Mouse (Mus musculus): ENCODE measurements around the gene Dcp1a. TPM values are rescaled to one million over a fixed set of nuclear protein-coding genes. Genes with fewer than 3 reads are reported as not detected.

Gene Dcp1a
- 10 to 100 TPM; 18.0 to 18.9 TPM for total RNA-seq (2021)
- long read RNA-seq, experiment 1, full-length matches to known transcripts = 1 of 7 reads
- long read RNA-seq, experiment 1, partial matches to known transcripts = 2 of 7 reads
- long read RNA-seq, experiment 1, other reads (novel, unspliced or antisense) = 4 of 7 reads
- long read RNA-seq, experiment 2, full-length matches to known transcripts = 5 of 9 reads
- long read RNA-seq, experiment 2, partial matches to known transcripts = 0 of 9 reads
- long read RNA-seq, experiment 2, other reads (novel, unspliced or antisense) = 4 of 9 reads

- intact Hi-C loops (cut with DNase I) = no loop called here
- peak; percentile 97 for DNase-seq (ENCODE audit: low spot score in 2 of 2)
These were observed at the start of gene Dcp1a for GRCm38 (mm10) chr14:30479361-30479948. Dcp1a (plus strand) TSS chr14:30479535.

- DNase-seq (ENCODE audit: low spot score in 2 of 2) = no peak
- intact Hi-C loops (cut with DNase I) = no loop called here
These were observed 49.7 kb upstream of the Dcp1a start for GRCm38 (mm10) chr14:30429606-30430005.

GRCm38 (mm10) chr14:30430026-30430425, 49.3 kb upstream of the Dcp1a start:
- no peak for DNase-seq (ENCODE audit: low spot score in 2 of 2)
- intact Hi-C loops (cut with DNase I) = no loop called here

GRCm38 (mm10) chr14:30430446-30430845, 48.9 kb upstream of the Dcp1a start:
- intact Hi-C loops (cut with DNase I) = no loop called here
- DNase-seq (ENCODE audit: low spot score in 2 of 2) = no peak

GRCm38 (mm10) chr14:30435316-30435715, 44.0 kb upstream of the Dcp1a start:
- intact Hi-C loops (cut with DNase I) = no loop called here
- no peak for DNase-seq (ENCODE audit: low spot score in 2 of 2)

GRCm38 (mm10) chr14:30439915-30440314, 39.4 kb upstream of the Dcp1a start:
- intact Hi-C loops (cut with DNase I) = no loop called here
- no peak for DNase-seq (ENCODE audit: low spot score in 2 of 2)

GRCm38 (mm10) chr14:30455801-30456595, 23.3 kb upstream of the Dcp1a start:
- no peak for DNase-seq (ENCODE audit: low spot score in 2 of 2)
- intact Hi-C loops (cut with DNase I) = loop anchor here (5.0 kb wide), 1 partner anchor 104 kb away; no protein-coding TSS in a partner anchor

GRCm38 (mm10) chr14:30457436-30457835, 21.9 kb upstream of the Dcp1a start:
- peak; percentile 33 to 45 for DNase-seq (ENCODE audit: low spot score in 2 of 2)
- intact Hi-C loops (cut with DNase I) = loop anchor here (5.0 kb wide), 1 partner anchor 105 kb away; no protein-coding TSS in a partner anchor

GRCm38 (mm10) chr14:30457897-30458296, 21.4 kb upstream of the Dcp1a start:
- DNase-seq (ENCODE audit: low spot score in 2 of 2) = peak; percentile 29 to 65
- intact Hi-C loops (cut with DNase I) = loop anchor here (5.0 kb wide), 1 partner anchor 106 kb away; no protein-coding TSS in a partner anchor

- intact Hi-C loops (cut with DNase I) = loop anchor here (5.0 kb wide), 1 partner anchor 107 kb away; no protein-coding TSS in a partner anchor
- DNase-seq (ENCODE audit: low spot score in 2 of 2) = no peak
These were observed 20.5 kb upstream of the Dcp1a start for GRCm38 (mm10) chr14:30458820-30459219.

GRCm38 (mm10) chr14:30459891-30460523, 19.3 kb upstream of the Dcp1a start:
- DNase-seq (ENCODE audit: low spot score in 2 of 2) = peak; percentile 81 to 88
- intact Hi-C loops (cut with DNase I) = loop anchor here (2.0 to 5.0 kb wide), 2 partner anchors 108 to 323 kb away; no protein-coding TSS in a partner anchor

- intact Hi-C loops (cut with DNase I) = no loop called here
- DNase-seq (ENCODE audit: low spot score in 2 of 2) = no peak
These were observed 16.0 kb upstream of the Dcp1a start for GRCm38 (mm10) chr14:30463312-30463711.

GRCm38 (mm10) chr14:30473605-30474004, 5.7 kb upstream of the Dcp1a start:
- intact Hi-C loops (cut with DNase I) = no loop called here
- DNase-seq (ENCODE audit: low spot score in 2 of 2) = no peak

GRCm38 (mm10) chr14:30474416-30474815, 4.9 kb upstream of the Dcp1a start:
- no peak for DNase-seq (ENCODE audit: low spot score in 2 of 2)
- intact Hi-C loops (cut with DNase I) = no loop called here

- no peak for DNase-seq (ENCODE audit: low spot score in 2 of 2)
- intact Hi-C loops (cut with DNase I) = loop anchor here (10.0 kb wide), 1 partner anchor 497 kb away; no protein-coding TSS in a partner anchor
These were observed 12.0 kb downstream of the Dcp1a start, which contains the start of gene Cacna1d for GRCm38 (mm10) chr14:30491342-30491741. Cacna1d (minus strand) TSS chr14:30491455.

- intact Hi-C loops (cut with DNase I) = loop anchor here (10.0 kb wide), 1 partner anchor 498 kb away; no protein-coding TSS in a partner anchor
- no peak for DNase-seq (ENCODE audit: low spot score in 2 of 2)
These were observed 13.9 kb downstream of the Dcp1a start for GRCm38 (mm10) chr14:30493276-30493675.

- intact Hi-C loops (cut with DNase I) = loop anchor here (10.0 kb wide), 1 partner anchor 500 kb away; no protein-coding TSS in a partner anchor
These were observed 15.7 kb downstream of the Dcp1a start for GRCm38 (mm10) chr14:30494998-30495397.

GRCm38 (mm10) chr14:30498202-30498601, 18.9 kb downstream of the Dcp1a start:
- intact Hi-C loops (cut with DNase I) = loop anchor here (10.0 kb wide), 1 partner anchor 503 kb away; no protein-coding TSS in a partner anchor
- no peak for DNase-seq (ENCODE audit: low spot score in 2 of 2)

More at GRCm38 (mm10) chr14:30494998-30495397, 15.7 kb downstream of the Dcp1a start:
- DNase-seq (ENCODE audit: low spot score in 2 of 2) = no peak

- no peak for DNase-seq (ENCODE audit: low spot score in 2 of 2)
- intact Hi-C loops (cut with DNase I) = no loop called here
These were observed 25.7 kb downstream of the Dcp1a start for GRCm38 (mm10) chr14:30504990-30505389.
